Mouse (Mus musculus) liver, embryonic 13.5 days (tissue): ENCODE data around the gene Ppm1j. TPM values are rescaled to one million over a fixed set of nuclear protein-coding genes. Genes with fewer than 3 reads are reported as not detected.

Source experiments
- ATAC-seq: fragments of 200-750 bp; cut with Nextera tagmentation; 2 replicates; pipeline ENCODE4 v1.8.0; 2017; ENCODE audit warnings: low read depth, mild to moderate bottlenecking, moderate number of reproducible peaks, moderate library complexity
- DNase-seq: peaks from one replicate; pipeline ENCODE4 v3.0.0; 2022
- H3K27ac ChIP-seq: fragments of 300-500 bp; sonication (generic); 2 replicates; pipeline ENCODE4 v1.5.1; 2015; ENCODE audit warnings: moderate library complexity, mild to moderate bottlenecking, inconsistent platforms
- H3K27me3 ChIP-seq: fragments of 300-500 bp; sonication (generic); 2 replicates; pipeline ENCODE4 v1.6.1; 2015; ENCODE audit warnings: mild to moderate bottlenecking, inconsistent platforms
- H3K36me3 ChIP-seq: fragments of 300-500 bp; sonication (generic); 2 replicates; pipeline ENCODE4 v1.6.1; 2015; ENCODE audit warnings: mild to moderate bottlenecking, inconsistent platforms
- H3K4me1 ChIP-seq: fragments of 300-500 bp; sonication (generic); replicated peaks from 2 replicates; pipeline ENCODE4 v1.6.1; 2015; ENCODE audit warnings: inconsistent platforms
- H3K4me2 ChIP-seq: fragments of 300-500 bp; sonication (generic); 2 replicates; pipeline ENCODE4 v1.6.1; 2015; ENCODE audit warnings: inconsistent platforms, mild to moderate bottlenecking, moderate library complexity
- H3K4me3 ChIP-seq: fragments of 300-500 bp; sonication (generic); replicated peaks from 2 replicates; pipeline ENCODE4 v1.5.1; 2015; ENCODE audit warnings: mild to moderate bottlenecking, inconsistent platforms
- H3K9ac ChIP-seq: fragments of 300-500 bp; sonication (generic); 2 replicates; pipeline ENCODE4 v1.6.1; 2015; ENCODE audit warnings: mild to moderate bottlenecking, inconsistent platforms
- H3K9me3 ChIP-seq: fragments of 300-500 bp; sonication (generic); replicated peaks from 2 replicates; pipeline ENCODE4 v1.6.1; 2016; ENCODE audit warnings: inconsistent platforms
- WGBS: fragments of 180-500 bp; shearing (Covaris S2); methylation state at CpG from one replicate; pipeline ENCODE4 v1.1.7; 2015; ENCODE audit not compliant: insufficient replicate concordance; 5-methylcytosine and 5-hydroxymethylcytosine counted together
- polyA plus RNA-seq: library from polyadenylated mRNA; unstranded; fragments of >200 nt; fragmentation: Nextera tagmentation; extraction: Ambion mirVana; gene quantifications from 2 replicates; pipeline ENCODE4 v1.2.1, GENCODE M21; 2015

Ppm1j gene
- polyA plus RNA-seq, 1 experiment from 2014 or later = 0.37 TPM

DNA sequence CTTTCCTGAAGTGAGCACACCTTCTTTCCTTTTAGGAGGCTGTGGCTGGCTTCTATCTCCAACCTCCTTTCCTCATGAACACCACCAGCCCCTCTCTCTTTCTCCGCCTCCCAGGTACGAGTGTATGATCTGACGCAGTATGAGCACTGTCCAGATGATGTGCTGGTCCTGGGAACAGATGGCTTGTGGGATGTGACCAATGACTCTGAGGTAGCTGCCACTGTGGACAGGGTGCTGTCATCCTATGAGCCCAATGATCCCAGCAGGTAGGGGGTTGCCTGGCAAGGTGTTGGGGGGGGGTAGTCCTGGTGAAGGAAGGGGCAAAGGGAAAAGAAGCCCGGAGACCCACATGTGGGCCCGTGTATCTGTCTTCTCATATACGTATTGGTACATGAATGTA lies 4.4 kb downstream of the Ppm1j start:
- H3K9ac ChIP-seq = no peak overlapping the region
- no peaks in the 10 kb centered on the region for H3K36me3 ChIP-seq
- 84% methylated on average over 6 of the region's 6 CpGs for WGBS
- H3K4me1 ChIP-seq = peaks cover 35% of the 10 kb centered on the region
- no peak overlapping the region for H3K4me3 ChIP-seq
- H3K4me2 ChIP-seq = no peak overlapping the region
- no peak overlapping the region for H3K27ac ChIP-seq
- DNase-seq (no peak), ATAC-seq (no peak)
- H3K9me3 ChIP-seq = no peaks in the 10 kb centered on the region
- H3K27me3 ChIP-seq = peaks cover 94% of the 10 kb centered on the region

DNA sequence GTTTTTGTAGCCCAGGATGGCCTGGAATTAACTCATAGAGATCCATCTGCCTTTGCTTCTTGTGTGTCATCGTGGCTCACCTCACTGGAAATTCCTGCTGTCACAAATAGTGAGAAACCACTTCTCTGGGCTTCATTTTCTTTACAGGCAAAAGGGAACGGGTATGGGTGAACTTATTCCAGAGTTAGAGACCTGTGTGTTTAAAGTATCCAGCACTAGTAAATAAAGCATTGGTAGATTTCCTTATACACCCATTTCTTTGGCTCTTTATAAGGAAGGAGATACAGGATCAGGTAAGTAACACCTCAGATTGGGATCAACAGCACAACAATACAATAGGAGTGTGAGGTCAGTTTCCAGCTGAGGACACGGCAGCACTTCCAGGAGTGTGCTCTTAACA lies 7.2 kb downstream of the Ppm1j start, which contains the start of gene Rhoc:
Gene Rhoc (plus strand): TSS at position 301 of the 400 bp plus-strand sequence.
- Histone ChIP-seq H3K9ac (peak within 1 kb of the TSS; percentile 64), H3K4me3 (peak within 1 kb of the TSS; percentile 58), H3K27ac (no peak within 1 kb of the TSS), H3K4me1 (peaks cover 35% of the 10 kb centered on the region), H3K4me2 (peak within 1 kb of the TSS; percentile 71), H3K36me3 (no peaks in the 10 kb centered on the region; the same call in 1 of the 2 replicates), H3K9me3 (no peaks in the 10 kb centered on the region), H3K27me3 (peaks cover 68% of the 10 kb centered on the region)
- no peak for DNase-seq
- 46% methylated on average over 3 of the region's 3 CpGs for WGBS
- ATAC-seq = no peak

DNA sequence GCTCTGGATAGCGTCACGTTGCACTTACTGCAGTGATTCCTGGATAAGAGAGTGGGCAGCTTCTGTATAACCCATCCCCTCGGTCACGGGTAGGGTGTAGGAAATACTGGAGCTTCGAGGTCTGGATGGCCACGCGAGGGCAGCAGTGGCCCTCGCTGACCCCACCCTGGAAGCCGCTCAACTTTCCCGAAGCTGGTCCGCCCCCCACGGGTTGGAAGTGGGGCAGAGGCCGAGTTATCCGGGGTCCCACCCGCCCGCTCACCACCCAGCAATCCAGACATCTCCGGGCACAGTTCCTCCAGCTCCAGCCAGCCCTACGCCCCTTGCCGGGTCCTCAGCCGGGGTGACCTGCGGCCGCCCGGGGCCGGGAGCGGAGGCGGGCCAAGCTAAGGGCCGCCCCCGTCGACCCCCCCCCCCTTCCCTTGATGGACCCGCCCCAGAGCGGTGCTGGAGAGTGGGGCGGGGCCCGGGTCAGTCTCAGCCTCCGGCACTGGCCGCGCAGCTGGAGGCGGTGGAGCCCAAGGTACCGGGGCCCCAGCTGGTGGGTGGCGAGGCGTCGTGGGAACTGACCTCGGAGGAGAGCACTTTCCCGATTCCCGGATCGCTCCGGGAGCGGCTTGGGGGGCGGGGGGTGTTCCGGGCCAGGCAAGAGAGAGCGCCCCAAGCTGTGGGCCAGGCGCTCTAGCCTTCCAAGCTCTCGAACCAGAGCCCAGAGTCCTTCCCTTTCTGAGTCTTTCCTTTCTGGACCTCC lies 7.9 kb downstream of the Ppm1j start:
- Histone ChIP-seq H3K4me3 (peak overlapping the region; percentile 58), H3K9me3 (no peaks in the 10 kb centered on the region), H3K4me2 (peak overlapping the region; percentile 71), H3K27ac (no peak overlapping the region), H3K36me3 (no peaks in the 10 kb centered on the region; the same call in 1 of the 2 replicates), H3K27me3 (peaks cover 62% of the 10 kb centered on the region), H3K9ac (peak overlapping the region; percentile 64), H3K4me1 (peaks cover 41% of the 10 kb centered on the region)
- ATAC-seq (peak; percentile 78), DNase-seq (peak; percentile 33)
- WGBS = under 1% methylated on average over 51 of the region's 52 CpGs

DNA sequence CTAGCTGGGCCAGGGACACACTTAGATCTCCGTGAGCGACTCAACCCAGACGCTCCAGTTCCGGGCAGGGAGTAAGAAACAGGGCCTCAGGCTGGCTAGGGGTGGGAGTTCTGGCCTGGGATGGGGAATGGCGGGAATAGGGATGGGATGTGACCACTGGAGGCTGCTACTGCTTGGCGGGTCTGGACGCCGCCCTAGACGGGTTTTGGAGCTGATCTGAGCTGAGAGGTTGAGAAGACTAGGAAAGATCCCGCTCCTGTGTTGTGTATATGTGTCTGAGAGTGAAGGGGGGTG lies 8.4 kb downstream of the Ppm1j start:
- Histone ChIP-seq H3K36me3 (no peaks in the 10 kb centered on the region; the same call in 1 of the 2 replicates), H3K9ac (peak overlapping the region; percentile 64), H3K9me3 (no peaks in the 10 kb centered on the region), H3K4me2 (peak overlapping the region; percentile 71), H3K27me3 (peaks cover 57% of the 10 kb centered on the region), H3K4me1 (peaks cover 47% of the 10 kb centered on the region), H3K4me3 (peak overlapping the region; percentile 58), H3K27ac (no peak overlapping the region)
- DNase-seq = no peak
- ATAC-seq = peak; percentile 1; the same call in 1 of the 2 replicates
- 13% methylated on average over 10 of the region's 10 CpGs for WGBS

DNA sequence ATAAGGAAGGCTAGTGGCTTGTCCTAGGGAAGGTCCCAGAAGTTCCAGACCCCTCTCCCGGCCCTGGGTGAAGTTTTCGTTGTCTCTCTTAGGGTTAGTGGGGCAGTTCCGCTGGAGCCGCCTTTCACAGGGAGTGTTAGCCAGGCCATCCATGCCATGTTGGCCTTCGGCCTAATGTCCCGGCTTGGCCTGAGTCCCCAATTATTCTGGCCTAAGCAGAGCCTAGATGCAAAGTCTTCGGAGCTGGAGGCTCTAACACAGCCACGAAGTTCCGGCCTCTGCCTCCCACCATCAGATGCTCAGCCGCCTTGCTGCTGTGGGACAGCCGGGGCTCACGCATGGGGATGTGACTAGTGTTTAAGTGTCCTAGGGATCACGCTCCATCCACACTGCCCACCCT lies 9.0 kb downstream of the Ppm1j start:
- Histone ChIP-seq H3K9me3 (no peaks in the 10 kb centered on the region), H3K4me3 (peak overlapping the region; percentile 58), H3K4me1 (peaks cover 52% of the 10 kb centered on the region), H3K4me2 (peak overlapping the region; percentile 71), H3K27me3 (peaks cover 51% of the 10 kb centered on the region), H3K36me3 (peaks cover 1% of the 10 kb centered on the region; the same call in 1 of the 2 replicates), H3K27ac (no peak overlapping the region), H3K9ac (peak overlapping the region; percentile 64; the same call in 1 of the 2 replicates)
- WGBS = 65% methylated on average over 13 of the region's 13 CpGs
- ATAC-seq (no peak), DNase-seq (no peak)

DNA sequence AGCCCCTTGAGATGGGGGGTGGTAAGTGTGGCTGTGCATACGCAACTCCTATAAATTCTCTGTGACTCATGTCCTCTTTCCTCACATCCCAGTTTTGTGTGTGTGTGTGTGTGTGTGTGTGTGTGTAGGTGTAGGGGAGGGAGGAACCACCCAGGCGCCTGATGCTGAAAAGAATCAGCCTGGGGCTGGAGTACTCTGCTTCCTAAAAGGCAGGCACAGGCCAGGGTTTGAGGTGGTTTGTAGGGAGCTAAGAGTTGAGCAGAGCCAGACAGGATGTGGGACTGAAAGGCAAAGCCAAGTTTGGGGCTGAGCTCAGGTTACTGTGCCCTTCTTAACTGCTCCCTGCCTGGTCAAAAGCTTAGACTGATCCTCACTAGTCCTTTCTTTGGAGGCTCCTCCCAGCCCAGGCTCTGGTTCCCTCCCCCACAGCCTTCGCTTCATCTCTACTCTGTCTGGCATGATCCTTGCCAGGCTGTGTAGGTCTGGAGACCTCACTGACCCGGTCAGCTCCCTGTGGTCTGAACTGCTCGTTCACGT lies 9.6 kb downstream of the Ppm1j start:
- H3K4me2 ChIP-seq = peak overlapping the region; percentile 71
- peaks cover 59% of the 10 kb centered on the region for H3K4me1 ChIP-seq
- DNase-seq = no peak
- no peak for ATAC-seq
- WGBS = 31% methylated on average over 6 of the region's 6 CpGs
- peaks cover 8% of the 10 kb centered on the region for H3K36me3 ChIP-seq
- peak overlapping the region; percentile 58; the same call in 1 of the 2 replicates for H3K4me3 ChIP-seq
- peak overlapping the region; percentile 64; the same call in 1 of the 2 replicates for H3K9ac ChIP-seq
- peaks cover 44% of the 10 kb centered on the region for H3K27me3 ChIP-seq
- H3K9me3 ChIP-seq = no peaks in the 10 kb centered on the region
- no peak overlapping the region for H3K27ac ChIP-seq

DNA sequence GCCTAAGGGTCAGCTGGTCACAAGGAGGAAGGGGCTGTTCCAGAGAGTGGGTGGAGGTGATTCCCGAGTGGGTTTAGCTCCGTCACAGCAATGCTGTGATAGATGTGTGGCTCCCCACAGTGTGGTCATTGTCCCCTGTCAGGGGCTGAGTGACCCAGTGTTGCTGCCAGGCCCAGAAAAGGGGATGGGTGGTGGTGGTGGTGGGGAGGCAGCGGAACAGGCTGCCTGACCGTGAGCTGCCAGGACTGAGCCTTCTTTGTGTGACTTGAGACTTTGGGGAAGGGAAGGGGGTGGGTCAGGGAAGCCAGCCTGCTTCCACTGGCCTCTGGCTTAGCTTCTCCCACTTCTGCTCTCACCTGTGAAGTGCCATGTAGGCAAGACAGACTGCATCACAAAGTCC lies 10.2 kb downstream of the Ppm1j start:
- no peaks in the 10 kb centered on the region for H3K9me3 ChIP-seq
- H3K36me3 ChIP-seq = peaks cover 13% of the 10 kb centered on the region
- 41% methylated on average over 4 of the region's 4 CpGs for WGBS
- H3K9ac ChIP-seq = no peak overlapping the region
- no peak overlapping the region for H3K4me3 ChIP-seq
- peaks cover 64% of the 10 kb centered on the region for H3K4me1 ChIP-seq
- peak overlapping the region; percentile 71 for H3K4me2 ChIP-seq
- no peak overlapping the region for H3K27ac ChIP-seq
- peaks cover 40% of the 10 kb centered on the region for H3K27me3 ChIP-seq
- ATAC-seq = no peak
- DNase-seq = no peak

DNA sequence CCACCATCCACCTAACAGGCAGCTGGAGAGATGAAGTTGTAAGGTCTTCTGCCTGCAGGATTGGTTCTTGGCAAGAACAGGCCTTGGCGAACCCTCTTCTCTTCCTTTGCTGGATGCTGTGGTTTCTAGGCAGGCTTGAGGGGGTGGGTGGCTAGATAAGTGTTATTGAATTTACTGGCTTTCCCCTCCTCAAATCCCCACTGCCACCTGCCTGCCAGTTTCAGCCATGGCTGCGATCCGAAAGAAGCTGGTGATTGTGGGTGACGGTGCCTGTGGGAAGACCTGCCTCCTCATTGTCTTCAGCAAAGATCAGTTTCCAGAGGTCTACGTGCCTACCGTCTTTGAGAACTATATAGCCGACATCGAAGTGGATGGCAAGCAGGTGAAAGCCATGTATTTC lies 10.8 kb downstream of the Ppm1j start:
- Histone ChIP-seq H3K4me2 (no peak overlapping the region), H3K4me1 (peaks cover 68% of the 10 kb centered on the region), H3K4me3 (no peak overlapping the region), H3K27me3 (peaks cover 35% of the 10 kb centered on the region), H3K9ac (no peak overlapping the region), H3K27ac (no peak overlapping the region), H3K9me3 (no peaks in the 10 kb centered on the region), H3K36me3 (peaks cover 16% of the 10 kb centered on the region)
- DNase-seq = no peak
- WGBS = 82% methylated on average over 8 of the region's 8 CpGs
- ATAC-seq = no peak

DNA sequence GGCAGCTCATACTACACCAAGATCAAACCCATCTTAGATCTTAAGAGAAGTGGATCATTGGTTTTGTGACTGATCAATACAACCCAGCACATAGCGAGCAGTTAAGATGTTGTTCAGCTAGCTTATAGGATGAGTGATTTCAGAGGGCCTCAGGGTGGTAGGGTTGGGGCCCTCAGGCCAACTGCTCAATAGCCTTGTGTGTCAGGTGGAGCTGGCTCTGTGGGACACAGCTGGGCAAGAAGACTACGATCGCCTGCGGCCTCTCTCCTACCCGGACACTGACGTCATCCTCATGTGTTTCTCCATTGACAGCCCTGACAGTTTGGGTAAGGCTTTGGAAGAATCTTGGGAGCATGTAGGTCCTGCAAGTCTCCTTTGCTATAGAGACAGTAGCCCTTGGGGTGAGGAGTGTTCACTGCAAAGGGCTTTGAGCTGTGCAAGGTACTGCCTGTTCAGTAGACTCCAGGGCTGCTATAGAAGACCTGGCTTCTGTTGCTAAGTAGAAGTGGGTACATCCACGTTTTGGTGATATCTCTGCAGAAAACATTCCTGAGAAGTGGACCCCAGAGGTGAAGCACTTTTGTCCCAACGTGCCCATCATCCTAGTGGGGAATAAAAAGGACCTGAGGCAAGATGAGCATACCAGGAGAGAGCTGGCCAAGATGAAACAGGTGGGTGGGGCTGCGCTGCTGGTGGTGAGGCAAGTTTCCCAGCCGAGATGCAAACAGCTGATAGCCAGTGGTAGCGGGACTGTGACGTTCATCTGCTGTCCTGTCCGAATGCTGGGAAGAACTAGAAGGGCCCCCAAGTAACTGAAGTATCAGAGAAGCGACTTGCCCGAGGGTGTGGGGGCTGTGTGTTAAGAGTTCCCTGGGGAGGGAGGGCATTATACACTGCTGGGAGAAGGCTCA lies 11.8 kb downstream of the Ppm1j start:
- peaks cover 68% of the 10 kb centered on the region for H3K4me1 ChIP-seq
- H3K4me3 ChIP-seq = no peak overlapping the region
- DNase-seq = no peak
- H3K9ac ChIP-seq = no peak overlapping the region
- H3K27ac ChIP-seq = no peak overlapping the region
- WGBS = 45% methylated on average over 15 of the region's 15 CpGs
- no peak for ATAC-seq
- H3K4me2 ChIP-seq = no peak overlapping the region
- peaks cover 29% of the 10 kb centered on the region for H3K27me3 ChIP-seq
- H3K36me3 ChIP-seq = peaks cover 24% of the 10 kb centered on the region
- no peaks in the 10 kb centered on the region for H3K9me3 ChIP-seq

DNA sequence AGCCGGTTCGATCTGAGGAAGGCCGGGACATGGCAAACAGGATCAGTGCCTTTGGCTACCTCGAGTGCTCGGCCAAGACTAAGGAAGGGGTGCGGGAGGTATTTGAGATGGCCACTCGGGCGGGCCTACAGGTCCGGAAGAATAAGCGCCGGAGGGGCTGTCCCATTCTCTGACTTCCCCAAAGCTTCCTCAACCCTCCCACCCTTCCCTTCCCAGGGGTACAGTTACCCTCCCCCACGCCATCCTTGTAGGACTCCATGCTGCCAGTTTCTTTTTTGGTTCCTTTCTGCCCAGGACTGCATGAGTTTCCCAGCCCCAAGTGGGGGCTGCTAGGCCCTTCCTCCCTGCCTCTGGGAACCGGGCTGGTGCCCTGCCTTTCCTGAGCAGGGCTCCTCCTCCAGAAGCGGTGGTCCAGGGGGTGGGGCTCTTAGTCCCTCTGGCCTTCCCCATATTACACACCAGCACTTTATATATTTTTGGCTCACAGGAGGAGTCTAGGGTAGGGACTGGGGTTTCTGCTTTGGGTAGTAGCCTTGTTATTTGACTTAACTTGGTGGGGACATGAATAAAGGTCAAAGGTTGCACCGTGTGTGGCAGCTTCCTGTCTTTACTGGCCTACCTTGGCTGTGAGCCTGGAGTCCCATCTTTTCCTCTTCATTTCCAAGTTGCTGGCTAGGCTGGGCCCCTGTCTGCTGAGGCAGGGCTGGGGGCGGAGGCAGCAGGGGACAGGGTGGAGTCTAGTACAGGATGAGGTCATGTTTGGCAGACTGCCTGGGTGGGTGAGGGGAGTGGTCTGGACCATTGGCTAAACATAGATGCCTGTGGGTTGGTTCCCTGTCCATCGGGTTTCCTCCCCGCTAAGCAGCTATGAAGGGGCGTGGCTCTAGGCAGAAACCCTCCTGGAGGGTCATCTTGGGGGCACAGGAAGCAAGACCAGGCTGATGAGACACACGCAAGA lies 13.3 kb downstream of the Ppm1j start:
- Histone ChIP-seq H3K4me3 (no peak overlapping the region), H3K36me3 (peaks cover 33% of the 10 kb centered on the region), H3K27ac (peak overlapping the region; percentile 60; the same call in 1 of the 2 replicates), H3K27me3 (peaks cover 14% of the 10 kb centered on the region), H3K4me2 (0 out of 2 replicates have a peak overlapping the region, but pooled peaks have one; percentile 19), H3K4me1 (peaks cover 61% of the 10 kb centered on the region), H3K9ac (no peak overlapping the region), H3K9me3 (no peaks in the 10 kb centered on the region)
- WGBS = 41% methylated on average over 20 of the region's 20 CpGs
- DNase-seq = peak; percentile 53
- ATAC-seq = peak; percentile 70
